Mouse (Mus musculus) midbrain, embryonic 13.5 days (tissue): ENCODE results near the gene Lrit2. TPM values are rescaled to one million over a fixed set of nuclear protein-coding genes. Genes with fewer than 3 reads are reported as not detected.
A peak's percentile ranks its signal among the peaks of the same experiment; 100 is the strongest.

Source experiments
- ATAC-seq: fragments of 200-750 bp; cut with Nextera tagmentation; 2 replicates; pipeline ENCODE4 v1.8.0; 2017; ENCODE audit warnings: mild to moderate bottlenecking, moderate TSS enrichment, moderate library complexity
- H3K27ac ChIP-seq: fragments of 300-500 bp; sonication (generic); 2 replicates; pipeline ENCODE4 v1.5.1; 2015; ENCODE audit warnings: inconsistent platforms, mild to moderate bottlenecking, moderate library complexity
- H3K27me3 ChIP-seq: fragments of 300-500 bp; sonication (generic); 2 replicates; pipeline ENCODE4 v1.6.1; 2015; ENCODE audit warnings: mild to moderate bottlenecking, inconsistent platforms
- H3K36me3 ChIP-seq: fragments of 300-500 bp; sonication (generic); 2 replicates; pipeline ENCODE4 v1.6.1; 2015; ENCODE audit warnings: mild to moderate bottlenecking, inconsistent platforms
- H3K4me1 ChIP-seq: fragments of 300-500 bp; sonication (generic); replicated peaks from 2 replicates; pipeline ENCODE4 v1.6.1; 2015; ENCODE audit warnings: inconsistent platforms
- H3K4me2 ChIP-seq: fragments of 300-500 bp; sonication (generic); replicated peaks from 2 replicates; pipeline ENCODE4 v1.6.1; 2015; ENCODE audit warnings: moderate library complexity, mild to moderate bottlenecking, inconsistent platforms
- H3K4me3 ChIP-seq: fragments of 300-500 bp; sonication (generic); replicated peaks from 2 replicates; pipeline ENCODE4 v1.5.1; 2015; ENCODE audit warnings: mild to moderate bottlenecking, inconsistent platforms
- H3K9ac ChIP-seq: fragments of 300-500 bp; sonication (generic); replicated peaks from 2 replicates; pipeline ENCODE4 v1.6.1; 2015; ENCODE audit warnings: mild to moderate bottlenecking, inconsistent platforms
- H3K9me3 ChIP-seq: fragments of 300-500 bp; sonication (generic); 2 replicates; pipeline ENCODE4 v1.6.1; 2016; ENCODE audit warnings: mild to moderate bottlenecking, inconsistent platforms
- WGBS: fragments of 180-500 bp; shearing (Covaris S2); methylation state at CpG from one replicate; pipeline ENCODE4 v1.1.7; 2015; 5-methylcytosine and 5-hydroxymethylcytosine counted together
- polyA plus RNA-seq: library from polyadenylated mRNA; unstranded; fragments of >200 nt; fragmentation: Nextera tagmentation; extraction: Ambion mirVana; gene quantifications from 2 replicates; pipeline ENCODE4 v1.2.1, GENCODE M21; 2015

Gene Lrit2
- polyA plus RNA-seq, 1 experiment from 2014 or later: 0.05 TPM

DNA sequence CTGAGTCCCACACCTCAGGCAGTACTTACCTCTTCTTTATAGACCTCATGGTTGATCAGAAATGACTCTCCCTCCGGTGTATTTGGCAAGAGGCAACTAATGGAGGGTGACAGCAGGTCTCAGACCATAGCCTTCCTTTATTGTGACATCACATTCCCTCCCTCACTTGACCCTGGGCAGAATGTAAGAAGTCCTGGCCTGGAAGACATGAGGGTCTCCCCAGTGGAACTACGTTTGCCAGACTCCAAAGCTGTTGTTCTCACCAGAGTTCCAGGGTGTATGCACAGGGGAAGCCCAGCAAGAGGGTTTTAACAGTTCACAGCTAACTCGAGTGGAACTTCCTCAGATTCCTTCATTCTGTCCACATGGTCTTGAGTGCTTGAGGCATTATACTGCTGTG, 46.2 kb downstream of the Lrit2 start, which contains the start of gene 2610528A11Rik:
2610528A11Rik (minus strand) TSS at position 101 of the 400 bp plus-strand sequence.
- H3K27ac ChIP-seq: no peak within 1 kb of the TSS
- no peaks in the 10 kb centered on the region for H3K27me3 ChIP-seq
- no peaks in the 10 kb centered on the region for H3K36me3 ChIP-seq
- no peaks in the 10 kb centered on the region for H3K9me3 ChIP-seq
- no peaks in the 10 kb centered on the region for H3K4me1 ChIP-seq
- 69% methylated on average over 3 of the region's 3 CpGs for WGBS
- no peak within 1 kb of the TSS for H3K4me3 ChIP-seq
- H3K9ac ChIP-seq: no peak within 1 kb of the TSS
- ATAC-seq: no peak
- H3K4me2 ChIP-seq: no peak within 1 kb of the TSS

DNA sequence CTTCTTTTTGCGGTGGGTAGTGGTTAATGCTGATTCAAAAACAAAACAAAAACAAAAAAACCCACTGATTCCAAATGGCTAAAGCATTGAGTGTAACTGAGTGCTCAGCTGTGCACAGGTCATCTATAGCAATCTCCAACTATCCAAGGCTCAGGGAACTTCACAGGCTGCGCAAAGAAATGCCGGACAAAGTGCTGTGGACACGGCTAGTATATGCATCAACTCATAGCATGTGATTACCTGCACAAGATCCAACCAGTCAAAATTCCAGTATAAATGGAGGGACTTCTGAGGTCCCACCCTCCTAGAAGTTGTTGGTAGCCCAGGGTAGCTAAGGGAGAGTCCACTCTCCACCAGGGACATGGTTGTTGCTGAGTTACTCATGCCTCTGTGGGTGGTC, 51.5 kb downstream of the Lrit2 start:
- WGBS: 98% methylated on average over 4 of the region's 4 CpGs
- peak; percentile 30; the same call in 1 of the 2 replicates for ATAC-seq

More for the DNA sequence above, 51.5 kb downstream of the Lrit2 start:
- Histone ChIP-seq H3K4me1 (no peaks in the 10 kb centered on the region), H3K36me3 (peaks cover 29% of the 10 kb centered on the region), H3K9ac (no peak overlapping the region), H3K9me3 (no peaks in the 10 kb centered on the region), H3K27ac (no peak overlapping the region), H3K4me2 (no peak overlapping the region), H3K27me3 (no peaks in the 10 kb centered on the region), H3K4me3 (no peak overlapping the region)

Other genes starting within 250 kb of the Lrit2 start
- 64.1 and 65.8 TPM in 2 replicates for gene Ccser2, start 99.2 kb upstream of the Lrit2 start, polyA plus RNA-seq
- gene Rgr, start 19.0 kb upstream of the Lrit2 start, polyA plus RNA-seq: not detected in 2 replicates
- not detected in 2 replicates for gene Lrit1, start 13.1 kb upstream of the Lrit2 start, polyA plus RNA-seq
- 0.40 and 0.54 TPM in 2 replicates for gene Cdhr1, start 30.4 kb downstream of the Lrit2 start, polyA plus RNA-seq
- gene 2610528A11Rik, start 46.1 kb downstream of the Lrit2 start, polyA plus RNA-seq: not detected in 2 replicates
- gene Ghitm, start 67.3 kb downstream of the Lrit2 start, polyA plus RNA-seq: 179 and 188 TPM in 2 replicates